ENCODE assay signal across 9 mouse cellular contexts in the genomic region with DNA sequence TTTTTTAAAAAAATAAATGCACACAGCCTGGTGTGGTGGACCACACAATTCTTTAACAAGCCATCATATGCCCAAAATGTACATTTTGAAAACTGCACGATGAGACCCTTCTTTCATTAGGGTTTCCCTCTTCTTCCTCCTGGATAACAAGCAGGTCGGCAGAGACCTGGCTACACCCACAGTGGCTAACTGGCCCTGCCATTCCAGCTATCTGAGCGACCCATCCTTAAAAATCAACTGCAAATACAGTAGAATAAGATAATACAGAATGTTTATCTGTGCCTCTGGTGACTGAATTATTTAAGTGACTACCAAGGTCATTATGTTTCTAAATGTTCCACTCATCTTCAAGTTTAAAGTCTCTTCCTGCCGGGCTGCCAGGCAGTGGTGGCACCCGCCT. TPM values are rescaled to one million over a fixed set of nuclear protein-coding genes. Genes with fewer than 3 reads are reported as not detected.
DNase-seq lines count a peak whose midpoint lies in the region; ATAC-seq and TF ChIP-seq lines count a peak whose summit lies in the region.
"Had no signal": no experiment of that assay in that cellular context is flagged by ENCODE, and none has a peak within 500 bp of the region (broad histone marks: within the 10 kb centered on the region; RNA-seq: fewer than 3 reads in every experiment).

No protein-coding gene starts in this region.

- 37% methylated on average over 5 of the region's 5 CpGs for WGBS in forebrain, embryonic 15.5 days
- WGBS in liver, embryonic 12.5 days (ENCODE audit: insufficient replicate concordance) = 8% methylated on average over 5 of the region's 5 CpGs
- 55% methylated on average over 5 of the region's 5 CpGs for WGBS in stomach, postnatal 0 days

- peak overlapping the region; percentile 96; the same call in 1 of the 2 replicates for H3K4me3 ChIP-seq in testis, adult 2 months (ENCODE audit: control insufficient read depth, low read depth, low read length)
- peak overlapping the region; percentile 90 for H3K4me3 ChIP-seq in forebrain, embryonic 15.5 days
- peak overlapping the region; percentile 79 for H3K4me3 ChIP-seq in liver, embryonic 12.5 days
- H3K4me3 ChIP-seq in stomach, postnatal 0 days (ENCODE audit: low read depth, low read length) = peak overlapping the region; percentile 81; the same call in 1 of the 2 replicates

- TF ChIP-seq CTCF in testis, adult 2 months (IDR thresholded peaks at IDR 0.05; ENCODE audit: control insufficient read depth, insufficient read depth, insufficient replicate concordance, low read depth, low read length) = no peak
- TF ChIP-seq CTCF in stomach, postnatal 0 days (IDR thresholded peaks at IDR 0.05; ENCODE audit: low read depth) = no peak

- H3K9me3 ChIP-seq in forebrain, embryonic 15.5 days = no peaks in the 10 kb centered on the region
- H3K9me3 ChIP-seq in liver, embryonic 12.5 days (replicated peaks) = no peaks in the 10 kb centered on the region
- no peaks in the 10 kb centered on the region for H3K9me3 ChIP-seq in stomach, postnatal 0 days (ENCODE audit: control insufficient read depth, low read length)

- peaks cover 2% of the 10 kb centered on the region for H3K4me1 ChIP-seq in testis, adult 2 months (ENCODE audit: control insufficient read depth, insufficient read depth, low read length)
- peaks cover 28% of the 10 kb centered on the region for H3K4me1 ChIP-seq in forebrain, embryonic 15.5 days
- peaks cover 70% of the 10 kb centered on the region for H3K4me1 ChIP-seq in liver, embryonic 12.5 days
- H3K4me1 ChIP-seq in stomach, postnatal 0 days (replicated peaks; ENCODE audit: control insufficient read depth, insufficient read depth) = 0 out of 2 replicates have a peak, but pooled peaks cover 2% of the 10 kb centered on the region

- TF ChIP-seq POLR2A in testis, adult 2 months (IDR thresholded peaks at IDR 0.05; ENCODE audit: control insufficient read depth, low read depth, low read length) = no peak

- no peaks in the 10 kb centered on the region for H3K27me3 ChIP-seq in testis, adult 2 months (ENCODE audit: control insufficient read depth, insufficient read depth, low read length)
- no peaks in the 10 kb centered on the region for H3K27me3 ChIP-seq in forebrain, embryonic 15.5 days
- H3K27me3 ChIP-seq in liver, embryonic 12.5 days (replicated peaks) = peaks cover 7% of the 10 kb centered on the region; the same call in 1 of the 2 replicates
- no peaks in the 10 kb centered on the region for H3K27me3 ChIP-seq in stomach, postnatal 0 days (ENCODE audit: control insufficient read depth, insufficient read depth, low read length)

- H3K9ac ChIP-seq in forebrain, embryonic 15.5 days (replicated peaks) = 0 out of 2 replicates have a peak overlapping the region, but pooled peaks have one; percentile 92
- H3K9ac ChIP-seq in liver, embryonic 12.5 days = peak overlapping the region; percentile 83
- no peak overlapping the region for H3K9ac ChIP-seq in stomach, postnatal 0 days (ENCODE audit: low read length)

- no peak overlapping the region for H3K27ac ChIP-seq in testis, adult 2 months (ENCODE audit: control insufficient read depth, insufficient read depth, low read depth, low read length)
- H3K27ac ChIP-seq in forebrain, embryonic 15.5 days (replicated peaks) = 0 out of 2 replicates have a peak overlapping the region, but pooled peaks have one; percentile 99
- H3K27ac ChIP-seq in liver, embryonic 12.5 days = peak overlapping the region; percentile 87
- no peak overlapping the region for H3K27ac ChIP-seq in stomach, postnatal 0 days (replicated peaks)

- H3K36me3 ChIP-seq in testis, adult 2 months (ENCODE audit: control insufficient read depth, insufficient read depth, low read length) = no peaks in the 10 kb centered on the region
- no peaks in the 10 kb centered on the region for H3K36me3 ChIP-seq in forebrain, embryonic 15.5 days
- H3K36me3 ChIP-seq in liver, embryonic 12.5 days = peaks cover 17% of the 10 kb centered on the region
- H3K36me3 ChIP-seq in stomach, postnatal 0 days (ENCODE audit: control insufficient read depth, insufficient read depth, low read length) = no peaks in the 10 kb centered on the region

- peak overlapping the region; percentile 76 for H3K4me2 ChIP-seq in forebrain, embryonic 15.5 days (replicated peaks)
- H3K4me2 ChIP-seq in liver, embryonic 12.5 days = peak overlapping the region; percentile 86
- H3K4me2 ChIP-seq in stomach, postnatal 0 days (replicated peaks; ENCODE audit: low read depth) = peak overlapping the region; percentile 94

- DNase-seq in testis, postnatal 14 days (ENCODE audit: low spot score) = no peak
- no peak for DNase-seq in stomach, postnatal 0 days (ENCODE audit: low spot score)
- no peak for DNase-seq in adrenal gland, postnatal 36 days
- DNase-seq in urinary bladder, adult 2 months (ENCODE audit: low spot score) = no peak
- no peak for DNase-seq in spleen, adult 18-20 months
- DNase-seq: adrenal gland, adult 2 months had no signal

- ATAC-seq in forebrain, embryonic 15.5 days (replicated peaks) = no peak
- no peak for ATAC-seq in liver, embryonic 12.5 days
- no peak for ATAC-seq in stomach, postnatal 0 days (ENCODE audit: low FRiP score, low TSS enrichment)

- no peak for TF ChIP-seq EP300 in stomach, postnatal 0 days (optimal IDR thresholded peaks at IDR 0.05)

RNA-seq across cellular contexts. Expression of a gene that starts 2.4 kb away (rescaled TPM):
- polyA plus RNA-seq in testis, adult 2 months (2012; rRNA removed) = 160 and 161 TPM in 2 replicates
- 64.7 and 68.2 TPM in 2 replicates for polyA plus RNA-seq in forebrain, embryonic 15.5 days (2015; fragmentation: Nextera tagmentation; extraction: Ambion mirVana)
- polyA plus RNA-seq in liver, embryonic 12.5 days (2016; fragmentation: Nextera tagmentation; extraction: Ambion mirVana) = 102 and 103 TPM in 2 replicates
- polyA plus RNA-seq in stomach, postnatal 0 days (2015; fragmentation: Nextera tagmentation; extraction: Ambion mirVana) = 49.4 and 52.5 TPM in 2 replicates
- 10 to 100 TPM; 60.6 to 65.0 TPM for total RNA-seq in adrenal gland, postnatal 36 days (2021)
- 12.0 and 19.0 TPM in 2 replicates for polyA plus RNA-seq in urinary bladder, adult 2 months (2012; rRNA removed)

RNA-seq across cellular contexts. Expression of a gene that starts 25.4 kb away (rescaled TPM):
- polyA plus RNA-seq in testis, adult 2 months (2012; rRNA removed) = 27.7 and 34.0 TPM in 2 replicates
- 68.1 and 69.0 TPM in 2 replicates for polyA plus RNA-seq in forebrain, embryonic 15.5 days (2015; fragmentation: Nextera tagmentation; extraction: Ambion mirVana)
- 70.7 and 74.2 TPM in 2 replicates for polyA plus RNA-seq in liver, embryonic 12.5 days (2016; fragmentation: Nextera tagmentation; extraction: Ambion mirVana)
- 77.2 and 81.8 TPM in 2 replicates for polyA plus RNA-seq in stomach, postnatal 0 days (2015; fragmentation: Nextera tagmentation; extraction: Ambion mirVana)
- 100 to 1,000 TPM; 148 to 170 TPM for total RNA-seq in adrenal gland, postnatal 36 days (2021)
- polyA plus RNA-seq in urinary bladder, adult 2 months (2012; rRNA removed) = 120 and 134 TPM in 2 replicates

Comparison
In these comparisons a context has a peak if more than half of its experiments do, and no peak if none do; other contexts are left out.
1. H3K27ac ChIP-seq: peak in forebrain, embryonic 15.5 days (single experiment) and liver, embryonic 12.5 days (single experiment); none in testis, adult 2 months (single experiment) and stomach, postnatal 0 days (single experiment).
2. Peak in every context shown above with its lines, with median percentiles within 50 percentile points of each other: H3K4me3 ChIP-seq and H3K4me2 ChIP-seq.